Mouse (Mus musculus) embryonic facial prominence, embryonic 12.5 days (tissue): ENCODE data around the gene Tnk2. TPM values are rescaled to one million over a fixed set of nuclear protein-coding genes. Genes with fewer than 3 reads are reported as not detected.
A peak's percentile ranks its signal among the peaks of the same experiment; 100 is the strongest.

Source experiments
- ATAC-seq: fragments of 200-750 bp; cut with Nextera tagmentation; 2 replicates; pipeline ENCODE4 v1.8.0; 2017; ENCODE audit not compliant: insufficient number of reproducible peaks, insufficient read depth, low FRiP score, low TSS enrichment
- H3K27ac ChIP-seq: fragments of 300-500 bp; sonication (generic); 2 replicates; pipeline ENCODE4 v1.5.1; 2016; ENCODE audit warnings: mild to moderate bottlenecking
- H3K27me3 ChIP-seq: fragments of 300-500 bp; sonication (generic); 2 replicates; pipeline ENCODE4 v1.6.1; 2016; ENCODE audit warnings: mild to moderate bottlenecking, moderate library complexity
- H3K36me3 ChIP-seq: fragments of 300-500 bp; sonication (generic); 2 replicates; pipeline ENCODE4 v1.6.1; 2016; ENCODE audit warnings: mild to moderate bottlenecking
- H3K4me1 ChIP-seq: fragments of 300-500 bp; sonication (generic); 2 replicates; pipeline ENCODE4 v1.6.1; 2016
- H3K4me2 ChIP-seq: fragments of 300-500 bp; sonication (generic); replicated peaks from 2 replicates; pipeline ENCODE4 v1.6.1; 2016; ENCODE audit warnings: mild to moderate bottlenecking, moderate library complexity
- H3K4me3 ChIP-seq: fragments of 300-500 bp; sonication (generic); 2 replicates; pipeline ENCODE4 v1.5.1; 2016; ENCODE audit warnings: mild to moderate bottlenecking
- H3K9ac ChIP-seq: fragments of 300-500 bp; sonication (generic); 2 replicates; pipeline ENCODE4 v1.6.1; 2016; ENCODE audit warnings: mild to moderate bottlenecking, moderate library complexity
- H3K9me3 ChIP-seq: fragments of 300-500 bp; sonication (generic); 2 replicates; pipeline ENCODE4 v1.6.1; 2016; ENCODE audit warnings: mild to moderate bottlenecking, moderate library complexity
- whole genome bisulfite sequencing: fragments of 180-500 bp; shearing (Covaris S2); methylation state at CpG from one replicate; pipeline ENCODE4 v1.1.7; 2016; 5-methylcytosine and 5-hydroxymethylcytosine counted together
- polyA plus RNA-seq: library from polyadenylated mRNA; unstranded; fragments of >200 nt; fragmentation: Nextera tagmentation; extraction: Ambion mirVana; gene quantifications from 2 replicates; pipeline ENCODE4 v1.2.1, GENCODE M21; 2016

The Tnk2 gene
- polyA plus RNA-seq, 1 experiment from 2014 or later, result 13.8 TPM

DNA sequence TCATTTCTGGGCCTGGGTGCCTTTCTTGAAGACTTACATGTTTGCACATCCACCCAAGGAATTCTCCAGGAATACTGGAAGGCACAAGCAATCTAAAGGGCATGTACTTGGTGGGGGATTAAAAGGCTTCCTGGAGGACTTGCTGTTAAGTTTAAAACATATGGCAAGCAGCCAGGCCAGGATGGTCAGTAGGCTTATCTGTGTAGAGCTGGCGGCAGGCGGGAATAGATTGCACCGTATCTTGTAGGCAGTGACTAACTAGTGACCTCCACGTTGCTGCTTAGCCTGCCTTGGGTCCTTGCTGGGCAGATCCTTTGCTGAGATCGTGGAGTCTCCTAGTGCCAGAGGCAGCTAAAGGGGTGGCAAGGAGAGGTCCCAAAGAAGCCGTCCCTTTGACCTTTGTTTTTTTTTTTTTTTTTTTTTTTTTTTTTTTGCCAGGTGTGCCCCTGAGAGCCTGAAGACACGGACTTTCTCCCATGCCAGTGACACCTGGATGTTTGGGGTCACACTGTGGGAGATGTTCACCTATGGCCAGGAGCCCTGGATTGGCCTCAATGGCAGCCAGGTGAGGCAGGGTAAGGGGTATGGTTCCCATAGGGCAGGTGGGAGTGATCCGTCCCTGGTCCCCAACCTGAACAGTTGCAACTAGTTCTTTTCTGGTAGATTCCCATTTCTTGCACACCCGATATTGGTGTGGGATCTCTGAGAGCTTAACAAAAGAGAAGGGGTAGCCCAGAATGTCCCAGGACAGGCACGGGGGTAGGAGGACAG is 26.9 kb downstream of the Tnk2 start:
- H3K9me3 ChIP-seq, result no peaks in the 10 kb centered on the region
- H3K27ac ChIP-seq, result no peak overlapping the region
- no peak overlapping the region for H3K9ac ChIP-seq
- H3K4me3 ChIP-seq, result no peak overlapping the region
- H3K27me3 ChIP-seq, result no peaks in the 10 kb centered on the region
- no peak for ATAC-seq
- WGBS, result 84% methylated on average over 10 of the region's 10 CpGs
- peaks cover 68% of the 10 kb centered on the region for H3K36me3 ChIP-seq
- H3K4me2 ChIP-seq, result no peak overlapping the region
- 0 out of 2 replicates have a peak, but pooled peaks cover 12% of the 10 kb centered on the region for H3K4me1 ChIP-seq

DNA sequence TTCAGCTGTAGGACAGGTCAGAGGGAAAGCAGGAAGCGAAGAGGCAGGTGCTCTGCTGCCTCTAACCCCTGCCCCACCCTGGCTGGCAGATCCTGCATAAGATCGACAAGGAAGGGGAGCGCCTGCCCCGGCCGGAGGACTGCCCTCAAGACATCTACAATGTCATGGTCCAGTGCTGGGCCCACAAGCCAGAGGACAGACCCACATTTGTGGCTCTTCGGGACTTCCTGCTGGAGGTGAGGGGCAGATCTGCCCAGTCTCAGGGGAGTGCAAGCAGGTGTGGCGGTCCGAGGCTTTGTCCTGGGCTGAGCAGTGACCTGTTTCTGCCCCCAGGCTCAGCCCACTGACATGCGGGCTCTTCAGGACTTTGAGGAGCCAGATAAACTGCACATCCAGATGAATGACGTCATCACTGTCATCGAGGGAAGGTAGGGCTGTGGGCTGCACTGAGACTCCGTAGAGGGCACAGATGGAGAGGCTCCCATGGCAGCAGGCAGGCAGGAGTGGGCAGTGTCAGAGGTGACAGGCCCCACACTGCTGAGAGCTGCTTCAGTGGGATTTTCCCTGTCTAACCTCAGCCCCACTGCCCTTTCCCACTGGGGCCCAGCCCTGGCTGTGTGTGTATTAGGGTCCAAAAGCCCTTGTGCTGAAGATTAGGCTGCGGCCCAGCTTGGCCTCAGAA is 27.7 kb downstream of the Tnk2 start:
- no peak for ATAC-seq
- no peak overlapping the region for H3K27ac ChIP-seq
- 0 out of 2 replicates have a peak, but pooled peaks cover 12% of the 10 kb centered on the region for H3K4me1 ChIP-seq
- no peaks in the 10 kb centered on the region for H3K9me3 ChIP-seq
- H3K36me3 ChIP-seq, result peaks cover 76% of the 10 kb centered on the region
- no peak overlapping the region for H3K9ac ChIP-seq
- 89% methylated on average over 13 of the region's 13 CpGs for WGBS
- no peaks in the 10 kb centered on the region for H3K27me3 ChIP-seq
- no peak overlapping the region for H3K4me3 ChIP-seq
- H3K4me2 ChIP-seq, result no peak overlapping the region

GRCm38 (mm10) chr16:32672250-32672649 is 28.6 kb downstream of the Tnk2 start:
- no peak for ATAC-seq
- H3K9ac ChIP-seq, result no peak overlapping the region
- no peak overlapping the region for H3K4me3 ChIP-seq
- H3K9me3 ChIP-seq, result no peaks in the 10 kb centered on the region
- H3K27me3 ChIP-seq, result no peaks in the 10 kb centered on the region
- 86% methylated on average over 7 of the region's 7 CpGs for WGBS
- no peak overlapping the region for H3K27ac ChIP-seq
- H3K4me1 ChIP-seq, result 0 out of 2 replicates have a peak, but pooled peaks cover 8% of the 10 kb centered on the region
- no peak overlapping the region for H3K4me2 ChIP-seq
- H3K36me3 ChIP-seq, result peaks cover 84% of the 10 kb centered on the region

DNA sequence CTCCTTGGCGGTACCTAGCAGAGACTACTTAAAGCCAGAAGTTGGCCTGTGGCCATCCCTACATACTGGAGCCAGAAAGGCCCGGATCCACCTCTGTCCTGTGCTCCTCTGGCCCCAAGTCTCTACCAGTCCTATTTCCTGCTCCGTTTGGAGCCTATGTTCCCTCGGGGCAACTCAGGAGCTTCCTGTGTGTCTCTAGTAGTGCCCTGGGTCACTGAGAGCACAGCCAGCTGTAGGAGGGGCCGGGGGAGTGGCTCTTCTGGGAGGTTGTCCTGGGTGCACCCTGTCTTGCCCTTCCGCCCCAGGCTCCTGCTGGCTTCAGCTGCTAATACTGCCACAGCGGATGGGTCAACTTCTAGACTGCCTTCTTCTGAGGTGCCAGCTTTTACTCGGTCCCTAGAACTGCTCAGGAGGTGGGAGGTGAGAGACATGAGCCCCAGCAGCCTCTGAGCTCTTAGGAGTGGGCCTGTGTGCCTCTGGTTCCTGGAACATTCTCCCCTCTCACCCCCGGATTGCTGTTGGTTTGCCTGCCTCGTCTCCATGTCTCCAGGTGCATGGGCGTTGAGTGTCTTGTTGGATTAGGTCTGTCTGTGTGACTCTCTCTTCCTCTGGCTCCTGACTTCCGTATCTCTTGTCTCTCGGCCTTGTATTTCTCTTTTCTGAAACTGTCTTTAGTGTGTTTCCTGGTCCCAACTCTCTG is 29.3 kb downstream of the Tnk2 start:
- ATAC-seq, result no peak
- peaks cover 88% of the 10 kb centered on the region for H3K36me3 ChIP-seq
- no peaks in the 10 kb centered on the region for H3K27me3 ChIP-seq
- 64% methylated on average over 13 of the region's 13 CpGs for WGBS
- 0 out of 2 replicates have a peak, but pooled peaks cover under 1% of the 10 kb centered on the region for H3K4me1 ChIP-seq
- H3K9ac ChIP-seq, result no peak overlapping the region
- no peaks in the 10 kb centered on the region for H3K9me3 ChIP-seq
- no peak overlapping the region for H3K27ac ChIP-seq
- no peak overlapping the region for H3K4me3 ChIP-seq
- H3K4me2 ChIP-seq, result no peak overlapping the region

DNA sequence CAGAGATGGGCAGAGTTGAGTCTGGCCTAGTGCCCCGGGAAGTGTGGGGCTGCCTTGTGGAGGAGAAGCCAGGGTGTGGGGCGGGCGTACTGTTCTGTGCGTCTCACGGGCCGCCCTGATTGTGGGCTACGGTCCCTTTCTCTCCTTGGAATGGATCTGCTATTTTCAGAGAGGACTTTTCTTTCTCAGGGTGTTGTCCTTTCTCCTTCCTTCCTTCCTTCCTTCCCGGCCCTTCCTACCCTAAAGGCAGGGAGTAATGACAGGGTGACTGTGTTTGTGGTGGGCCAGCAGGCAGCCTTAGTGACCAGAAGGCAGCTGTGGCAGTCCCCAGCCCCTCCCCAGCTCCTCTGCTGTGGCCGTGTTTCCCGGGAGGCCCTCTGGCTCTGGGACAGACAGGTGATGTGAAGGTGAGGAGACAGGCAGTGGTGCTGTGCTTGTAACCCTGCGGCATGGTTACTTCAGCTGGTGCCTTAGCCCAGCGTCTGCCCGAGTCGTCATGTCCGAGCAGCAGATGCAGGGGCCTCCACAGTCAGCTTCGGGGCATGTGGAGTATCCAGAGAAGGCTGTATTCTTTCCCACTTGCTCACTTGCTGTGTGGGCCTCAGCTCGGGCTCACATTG is 30.6 kb downstream of the Tnk2 start:
- Histone ChIP-seq H3K27ac (no peak overlapping the region), H3K4me3 (no peak overlapping the region), H3K27me3 (no peaks in the 10 kb centered on the region), H3K36me3 (peaks cover 92% of the 10 kb centered on the region), H3K9ac (no peak overlapping the region), H3K4me2 (no peak overlapping the region), H3K9me3 (no peaks in the 10 kb centered on the region), H3K4me1 (no peaks in the 10 kb centered on the region)
- no peak for ATAC-seq
- WGBS, result 87% methylated on average over 17 of the region's 17 CpGs

GRCm38 (mm10) chr16:32677040-32677700 is 33.5 kb downstream of the Tnk2 start:
- no peak overlapping the region for H3K4me3 ChIP-seq
- no peaks in the 10 kb centered on the region for H3K27me3 ChIP-seq
- WGBS, result 80% methylated on average over 10 of the region's 10 CpGs
- peaks cover 88% of the 10 kb centered on the region for H3K36me3 ChIP-seq
- no peak overlapping the region for H3K9ac ChIP-seq
- no peaks in the 10 kb centered on the region for H3K9me3 ChIP-seq
- no peak overlapping the region for H3K4me2 ChIP-seq
- no peak for ATAC-seq
- H3K4me1 ChIP-seq, result no peaks in the 10 kb centered on the region
- H3K27ac ChIP-seq, result 0 out of 2 replicates have a peak overlapping the region, but pooled peaks have one; percentile 17

DNA sequence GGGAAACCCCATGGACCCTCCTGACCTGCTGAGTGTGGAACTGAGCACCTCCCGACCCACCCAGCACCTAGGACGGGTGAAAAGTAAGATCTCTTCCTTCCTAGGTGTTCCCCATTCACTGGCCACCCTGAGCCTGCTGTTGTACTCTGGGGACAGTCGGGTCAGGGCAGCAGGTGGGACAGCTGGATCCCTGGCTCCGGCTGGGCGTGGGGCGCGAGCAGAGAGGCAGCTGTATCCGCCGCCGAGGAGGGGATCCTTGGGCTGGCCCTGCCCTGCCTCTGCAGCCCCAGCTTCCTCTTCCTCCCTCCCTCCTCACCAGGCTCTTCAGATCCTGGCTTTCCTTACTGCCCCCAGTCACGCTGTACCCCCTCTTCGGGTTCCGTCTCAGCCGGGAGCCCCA is 34.2 kb downstream of the Tnk2 start:
- Histone ChIP-seq H3K36me3 (peaks cover 84% of the 10 kb centered on the region), H3K27ac (0 out of 2 replicates have a peak overlapping the region, but pooled peaks have one; percentile 17), H3K27me3 (no peaks in the 10 kb centered on the region), H3K9ac (no peak overlapping the region), H3K9me3 (no peaks in the 10 kb centered on the region), H3K4me2 (no peak overlapping the region), H3K4me3 (no peak overlapping the region), H3K4me1 (no peaks in the 10 kb centered on the region)
- WGBS, result 83% methylated on average over 14 of the region's 14 CpGs
- no peak for ATAC-seq

DNA sequence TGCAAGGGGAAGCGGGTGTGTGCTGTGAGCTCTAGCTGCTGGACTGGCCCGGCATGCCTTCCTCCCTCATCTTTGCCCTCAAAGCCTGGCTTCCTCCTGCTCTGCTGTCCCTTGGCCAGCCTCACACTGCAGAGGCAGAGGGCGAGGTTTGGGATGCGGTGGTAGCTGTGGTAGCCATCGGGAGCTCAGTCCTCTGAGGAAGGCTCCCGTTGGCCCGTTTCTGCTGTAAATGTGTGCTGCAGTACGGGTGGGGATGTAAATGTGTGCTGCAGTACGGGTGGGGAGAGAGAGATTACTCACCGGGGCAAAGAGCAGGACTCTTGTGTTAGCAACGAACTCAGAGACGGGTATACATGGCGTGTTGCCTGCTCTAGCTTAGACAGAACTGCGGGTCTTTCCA is 35.1 kb downstream of the Tnk2 start:
- H3K36me3 ChIP-seq, result peaks cover 78% of the 10 kb centered on the region
- no peak overlapping the region for H3K4me2 ChIP-seq
- H3K27me3 ChIP-seq, result no peaks in the 10 kb centered on the region
- H3K4me1 ChIP-seq, result no peaks in the 10 kb centered on the region
- no peak for ATAC-seq
- no peaks in the 10 kb centered on the region for H3K9me3 ChIP-seq
- no peak overlapping the region for H3K9ac ChIP-seq
- no peak overlapping the region for H3K27ac ChIP-seq
- H3K4me3 ChIP-seq, result no peak overlapping the region
- 89% methylated on average over 14 of the region's 14 CpGs for WGBS

GRCm38 (mm10) chr16:32679976-32680375 is 36.3 kb downstream of the Tnk2 start:
- H3K9ac ChIP-seq, result no peak overlapping the region
- no peak overlapping the region for H3K27ac ChIP-seq
- H3K4me3 ChIP-seq, result no peak overlapping the region
- peaks cover 68% of the 10 kb centered on the region for H3K36me3 ChIP-seq
- H3K27me3 ChIP-seq, result no peaks in the 10 kb centered on the region
- ATAC-seq, result no peak
- no peaks in the 10 kb centered on the region for H3K9me3 ChIP-seq
- no peaks in the 10 kb centered on the region for H3K4me1 ChIP-seq
- WGBS, result 93% methylated on average over 16 of the region's 16 CpGs
- H3K4me2 ChIP-seq, result no peak overlapping the region

GRCm38 (mm10) chr16:32680806-32681205 is 37.1 kb downstream of the Tnk2 start:
- H3K4me1 ChIP-seq, result no peaks in the 10 kb centered on the region
- no peak for ATAC-seq
- no peaks in the 10 kb centered on the region for H3K27me3 ChIP-seq
- H3K36me3 ChIP-seq, result peaks cover 60% of the 10 kb centered on the region
- no peak overlapping the region for H3K4me3 ChIP-seq
- H3K27ac ChIP-seq, result no peak overlapping the region
- no peak overlapping the region for H3K9ac ChIP-seq
- H3K9me3 ChIP-seq, result no peaks in the 10 kb centered on the region
- no peak overlapping the region for H3K4me2 ChIP-seq
- 92% methylated on average over 6 of the region's 6 CpGs for WGBS

- no peak overlapping the region for H3K4me2 ChIP-seq
- 33% methylated on average over 5 of the region's 5 CpGs for whole genome bisulfite sequencing
- H3K27ac ChIP-seq, result no peak overlapping the region
- no peaks in the 10 kb centered on the region for H3K27me3 ChIP-seq
- no peak overlapping the region for H3K4me3 ChIP-seq
- no peak for ATAC-seq
- no peaks in the 10 kb centered on the region for H3K4me1 ChIP-seq
- no peaks in the 10 kb centered on the region for H3K9me3 ChIP-seq
- H3K36me3 ChIP-seq, result peaks cover 47% of the 10 kb centered on the region
- no peak overlapping the region for H3K9ac ChIP-seq
These were observed 38.5 kb downstream of the Tnk2 start for GRCm38 (mm10) chr16:32682194-32682593.
